ENCODE assay signal across 29 mouse cellular contexts in the genomic region with DNA sequence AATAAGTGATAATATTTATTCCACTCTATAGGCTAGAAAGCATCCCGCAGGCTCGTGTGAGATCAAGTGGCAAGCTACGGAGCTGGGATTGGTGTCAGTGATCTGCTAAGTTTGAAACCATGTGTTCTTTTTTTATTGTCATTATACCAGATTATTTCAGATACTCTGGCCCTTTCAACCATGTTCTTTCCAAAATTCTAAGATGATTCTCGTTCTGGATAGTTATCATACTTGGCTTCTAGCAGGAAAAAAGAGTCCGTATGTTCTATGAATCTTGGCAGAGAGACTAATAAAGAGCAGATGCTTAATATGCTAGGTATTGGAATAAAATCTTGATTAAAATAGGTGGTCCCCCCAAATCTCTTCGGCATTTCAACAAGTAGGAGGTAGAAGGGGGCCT. TPM values are rescaled to one million over a fixed set of nuclear protein-coding genes. Genes with fewer than 3 reads are reported as not detected.
"Had no signal": no experiment of that assay in that cellular context is flagged by ENCODE, and none has a peak within 500 bp of the region (broad histone marks: within the 10 kb centered on the region; RNA-seq: fewer than 3 reads in every experiment).

No protein-coding gene starts in this region.

- H3K4me3 ChIP-seq: liver, embryonic 15.5 days; lung, embryonic 15.5 days; megakaryocyte, embryonic 14.5 days; midbrain, embryonic 10.5 days; midbrain, embryonic 13.5 days; myocyte; neural tube, embryonic 13.5 days; neural tube, embryonic 15.5 days had no signal

- DNase-seq: liver, postnatal 0 days; lung, adult 2 months; lung, postnatal 14 days; lung, postnatal 36 days; retina, postnatal 1 day; right cerebral cortex, adult 18-20 months; right cerebral cortex, postnatal 25 days; right cerebral cortex, postnatal 4 days; spleen, adult 18-20 months; thymus, adult 18-20 months; thymus, postnatal 14 days; thymus, postnatal 36 days had no signal

- H3K27me3 ChIP-seq: liver, embryonic 15.5 days; lung, embryonic 15.5 days; midbrain, embryonic 13.5 days; neural tube, embryonic 13.5 days; neural tube, embryonic 15.5 days had no signal

- H3K27ac ChIP-seq: liver, embryonic 15.5 days; lung, embryonic 15.5 days; macrophage; midbrain, embryonic 10.5 days; midbrain, embryonic 13.5 days; neural tube, embryonic 13.5 days; neural tube, embryonic 15.5 days had no signal

- H3K9me3 ChIP-seq: liver, embryonic 15.5 days; lung, embryonic 15.5 days; megakaryocyte, embryonic 14.5 days; midbrain, embryonic 10.5 days; midbrain, embryonic 13.5 days; neural tube, embryonic 13.5 days; neural tube, embryonic 15.5 days had no signal

- H3K9ac ChIP-seq: liver, embryonic 15.5 days; liver, postnatal 0 days; lung, embryonic 15.5 days; midbrain, embryonic 13.5 days; neural tube, embryonic 13.5 days; neural tube, embryonic 15.5 days had no signal

- H3K4me1 ChIP-seq: liver, embryonic 15.5 days; neural tube, embryonic 13.5 days; neural tube, embryonic 15.5 days had no signal

- H3K36me3 ChIP-seq: liver, embryonic 15.5 days; lung, embryonic 15.5 days; midbrain, embryonic 10.5 days; midbrain, embryonic 13.5 days; neural tube, embryonic 13.5 days; neural tube, embryonic 15.5 days had no signal

- H3K4me2 ChIP-seq: liver, embryonic 15.5 days; lung, embryonic 15.5 days; midbrain, embryonic 13.5 days; neural tube, embryonic 13.5 days; neural tube, embryonic 15.5 days had no signal

- ATAC-seq: liver, postnatal 0 days; lung, postnatal 0 days; midbrain, embryonic 13.5 days; midbrain, embryonic 16.5 days had no signal

RNA-seq across cellular contexts. Expression of a gene that starts 25.3 kb away (rescaled TPM):
- total RNA-seq: megakaryocyte progenitor cell, adult 5-6 weeks had no signal
- polyA plus RNA-seq: liver, embryonic 15.5 days; liver, postnatal 0 days; lung, adult 2 months; lung, embryonic 15.5 days; lung, postnatal 0 days; macrophage; midbrain, embryonic 10.5 days; midbrain, embryonic 13.5 days; midbrain, embryonic 16.5 days; myocyte; neural tube, embryonic 11.5 days; neural tube, embryonic 13.5 days; neural tube, embryonic 15.5 days; small intestine, adult 2 months; stomach, embryonic 14.5 days; stomach, embryonic 16.5 days; thymus, postnatal 0 days had no signal
